Mouse (Mus musculus) kidney, adult 18-20 months (tissue): ENCODE measurements around the gene Hcn3.

Experiments
- DNase-seq: peaks from one replicate; pipeline ENCODE4 v3.0.0; 2021

Hcn3 gene

GRCm38 (mm10) chr3:89159616-89160344 lies at the start of gene Hcn3:
Gene Hcn3 (minus strand): TSS chr3:89160196.
- DNase-seq: peak; percentile 60

DNA sequence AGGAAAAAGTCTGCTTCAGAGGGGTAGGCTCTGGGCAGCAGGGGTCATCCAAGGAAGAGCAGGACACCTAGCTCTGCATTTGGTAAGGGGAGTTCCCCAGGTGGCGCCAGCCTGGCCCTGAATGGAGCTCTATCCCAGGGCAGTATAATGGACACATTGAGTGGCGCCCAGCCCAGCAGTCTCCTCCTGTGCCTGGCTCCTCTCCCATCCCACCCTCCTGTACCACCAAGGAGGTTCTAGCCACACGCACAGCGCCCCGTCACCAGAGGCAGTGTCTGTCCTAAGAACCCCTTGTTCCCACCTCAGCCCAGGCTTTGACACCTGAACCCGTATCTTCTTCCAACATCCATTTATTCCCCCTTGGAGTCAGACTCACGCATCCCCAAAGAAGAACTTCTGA lies 49.7 kb upstream of the Hcn3 start:
- DNase-seq: no peak

- DNase-seq: no peak
Measured at GRCm38 (mm10) chr3:89208736-89209135, 48.7 kb upstream of the Hcn3 start.

GRCm38 (mm10) chr3:89208075-89208657 lies 48.2 kb upstream of the Hcn3 start:
- no peak for DNase-seq

- DNase-seq: no peak
Measured at GRCm38 (mm10) chr3:89206695-89207094, 46.7 kb upstream of the Hcn3 start.

- DNase-seq: no peak
Measured at GRCm38 (mm10) chr3:89206079-89206478, 46.1 kb upstream of the Hcn3 start.

- DNase-seq: no peak
Measured at GRCm38 (mm10) chr3:89203142-89203514, 43.1 kb upstream of the Hcn3 start.

DNA sequence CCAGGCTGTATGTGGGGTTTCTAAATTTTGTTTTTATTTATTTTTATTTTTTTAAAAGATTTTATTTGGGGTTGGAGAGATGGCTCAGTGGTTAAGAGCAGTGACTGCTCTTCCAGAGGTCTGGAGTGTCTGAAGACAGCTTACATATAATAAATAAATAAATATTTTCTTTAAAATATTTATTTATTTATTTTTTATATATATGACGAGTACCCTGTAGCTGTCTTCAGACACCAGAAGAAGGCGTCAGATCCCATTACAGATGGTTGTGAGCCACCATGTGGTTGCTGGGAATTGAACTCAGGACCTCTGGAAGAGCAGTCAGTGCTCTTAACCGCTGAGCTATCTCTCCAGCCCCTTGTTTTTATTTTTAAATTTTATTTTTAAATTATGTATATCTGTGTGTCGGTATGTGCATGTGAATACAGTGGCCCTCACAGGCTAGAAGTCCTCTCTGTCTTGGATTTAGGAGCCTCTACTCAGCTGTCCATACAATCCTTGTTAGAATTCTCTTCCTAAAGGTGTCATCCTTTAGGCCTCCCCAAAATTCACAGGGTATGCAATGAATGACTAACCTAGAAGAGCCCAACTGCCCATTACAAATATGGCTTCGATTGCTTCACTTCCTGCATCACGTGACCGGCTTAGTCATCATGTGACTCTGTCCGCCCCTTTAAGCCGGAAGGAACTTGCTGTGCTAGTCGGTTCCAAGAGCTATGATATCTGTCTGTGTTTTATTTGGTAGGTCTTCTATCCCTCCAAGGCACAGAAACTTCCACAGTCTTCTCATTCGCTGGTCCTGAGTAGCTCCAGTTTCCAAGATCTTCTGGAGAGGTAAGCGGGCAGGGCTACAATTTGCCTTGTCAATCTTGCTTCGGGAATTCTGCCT lies 42.5 kb upstream of the Hcn3 start, which contains the start of gene Gba:
TSS of gene Gba (plus strand) at position 676 of the 889 bp plus-strand sequence.
- peak; percentile 88 for DNase-seq

DNA sequence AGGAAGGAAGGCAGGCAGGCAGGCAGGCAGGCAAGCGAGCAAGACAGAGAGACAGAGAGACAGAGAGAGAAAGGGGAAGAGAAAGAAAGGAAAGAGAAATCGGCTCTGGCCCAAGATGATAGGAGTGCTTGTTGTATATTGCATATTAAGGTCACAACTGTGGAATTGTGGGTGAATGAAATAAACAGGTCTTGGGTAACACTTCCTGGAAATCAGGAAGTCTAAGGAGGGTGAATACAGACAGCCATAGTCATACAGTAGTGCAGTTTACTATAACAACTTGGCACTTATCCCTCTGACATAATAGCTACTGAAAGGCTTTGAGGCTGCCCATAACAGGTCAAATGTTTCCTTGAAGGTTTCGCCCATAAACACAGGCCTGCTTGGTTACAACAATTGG lies 39.8 kb upstream of the Hcn3 start:
- no peak for DNase-seq

- peak; percentile 88 for DNase-seq
Measured at GRCm38 (mm10) chr3:89195979-89196877, 36.2 kb upstream of the Hcn3 start.

DNA sequence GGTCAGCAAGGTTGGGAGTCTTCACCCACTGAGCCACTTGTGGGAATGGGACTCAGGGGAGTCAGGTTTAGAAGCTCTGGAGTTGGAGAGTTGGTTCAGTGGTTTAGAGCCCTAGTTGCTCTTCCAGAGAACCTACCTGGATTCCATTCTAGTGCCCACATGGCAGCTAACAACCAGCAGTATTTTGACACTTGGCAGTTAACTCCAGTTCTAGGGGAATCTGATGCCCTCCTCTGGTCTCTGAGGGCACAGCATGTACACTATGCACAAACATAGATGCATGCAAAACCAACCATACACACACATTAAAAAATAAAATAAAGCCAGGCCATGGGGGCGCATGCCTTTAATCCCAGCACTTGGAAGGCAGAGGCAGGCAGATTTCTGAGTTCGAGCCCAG lies 33.9 kb upstream of the Hcn3 start:
- DNase-seq: peak; percentile 39

DNA sequence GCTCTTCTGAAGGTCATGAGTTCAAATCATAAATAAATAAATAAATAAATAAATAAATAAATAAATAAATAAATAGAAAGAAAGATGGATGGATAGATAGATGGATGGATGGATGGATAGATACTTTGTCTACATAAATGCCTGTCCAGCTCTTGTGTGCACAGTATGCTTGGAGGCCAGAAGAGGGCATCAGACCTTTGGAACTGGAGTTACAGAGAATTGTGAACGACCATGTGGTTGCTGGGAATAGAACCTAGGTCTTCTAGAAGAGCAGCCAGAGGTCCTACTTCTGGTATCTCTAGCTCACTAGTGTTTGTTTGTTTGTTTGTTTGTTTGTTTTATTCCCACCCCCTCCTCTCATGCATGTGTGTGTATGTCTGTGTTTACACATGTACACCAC lies 33.4 kb upstream of the Hcn3 start:
- no peak for DNase-seq

DNA sequence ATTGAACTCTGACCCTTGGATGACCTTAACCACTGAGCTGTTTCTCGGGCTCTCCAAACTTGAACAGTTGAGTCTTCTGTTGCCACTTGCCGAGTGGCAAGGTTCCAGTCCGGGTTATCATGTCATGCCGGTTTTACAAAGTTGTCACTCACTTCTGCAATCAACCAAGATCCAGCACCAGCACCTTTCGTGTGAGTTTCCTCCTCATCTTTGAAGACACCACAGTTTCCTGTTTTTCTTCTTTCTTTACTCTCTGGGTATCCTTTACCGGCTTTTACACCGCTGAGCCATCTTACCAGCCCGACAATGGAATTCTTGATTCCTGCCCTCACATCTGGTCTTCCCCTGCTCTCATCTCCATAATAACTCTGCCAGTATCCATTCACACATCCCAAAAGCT lies 30.4 kb upstream of the Hcn3 start:
- DNase-seq: no peak

DNA sequence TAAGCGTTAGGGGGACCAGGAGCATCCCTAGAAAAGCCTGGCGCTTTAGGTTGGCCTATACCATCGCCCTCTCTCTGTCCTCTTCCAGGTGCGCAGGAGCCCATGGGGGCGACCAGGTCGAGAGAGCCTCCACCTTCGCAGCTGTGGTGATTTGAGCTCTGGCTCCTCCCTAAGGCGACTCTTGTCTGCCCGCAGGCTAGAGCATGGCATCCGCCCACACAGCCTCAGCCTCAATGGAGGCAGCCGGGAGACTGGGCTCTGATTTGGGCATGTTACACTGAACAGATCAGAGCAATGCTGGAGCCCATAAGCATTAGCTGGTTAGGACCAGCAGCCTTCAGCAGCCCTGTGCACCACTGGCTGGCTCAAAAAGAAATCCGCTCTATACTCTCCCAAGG lies 28.5 kb upstream of the Hcn3 start:
- DNase-seq: no peak

GRCm38 (mm10) chr3:89187690-89188477 lies 27.9 kb upstream of the Hcn3 start:
- no peak for DNase-seq

- no peak for DNase-seq
Measured at GRCm38 (mm10) chr3:89187197-89187596, 27.2 kb upstream of the Hcn3 start.

DNA sequence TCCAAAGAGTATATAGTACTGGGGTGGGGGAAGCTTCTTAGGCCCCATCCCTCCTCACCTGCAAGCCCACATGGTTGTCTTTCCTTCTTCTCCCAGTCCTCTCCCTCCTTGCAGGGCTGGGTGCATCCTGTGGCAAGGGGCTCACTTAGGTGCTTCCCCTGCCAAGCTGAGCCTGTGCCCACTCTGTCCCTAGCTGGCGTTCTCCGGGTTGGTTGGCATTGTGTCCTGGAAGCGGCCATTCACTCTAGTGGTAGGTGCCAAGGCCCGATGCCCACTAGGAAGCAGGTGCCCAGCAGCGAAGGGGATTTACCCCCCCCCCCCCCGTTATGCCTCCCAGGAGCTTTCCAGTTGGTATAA lies 23.9 kb upstream of the Hcn3 start:
- DNase-seq: no peak

GRCm38 (mm10) chr3:89183058-89183958 lies 23.3 kb upstream of the Hcn3 start, which contains the start of gene Fam189b:
Gene Fam189b (plus strand): TSS chr3:89183143.
- DNase-seq: peak; percentile 78

DNA sequence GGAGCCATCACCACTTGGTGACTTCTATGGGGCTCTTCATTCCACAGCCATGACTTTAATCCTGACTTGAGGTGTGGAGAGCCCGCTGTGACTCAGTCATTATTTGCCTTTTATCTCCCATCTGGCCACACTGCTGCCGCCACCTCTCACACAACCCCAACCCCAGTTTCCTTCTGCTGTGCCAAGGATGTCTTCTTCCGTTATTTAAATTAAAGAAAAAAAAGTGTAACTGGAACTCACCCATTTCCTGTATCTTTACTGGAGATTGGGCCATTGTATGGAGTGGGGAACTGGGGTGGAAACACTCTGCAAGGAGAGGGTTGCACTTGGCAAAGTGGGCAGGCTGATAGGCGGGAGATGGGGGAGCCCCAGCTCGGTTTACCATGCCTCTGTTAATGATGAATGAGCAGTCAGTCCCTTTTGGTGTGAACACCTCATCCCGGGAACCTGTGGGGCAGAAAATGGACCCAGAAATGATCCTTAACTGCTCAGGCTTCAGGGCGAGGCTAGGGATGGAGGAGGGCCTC lies 22.6 kb upstream of the Hcn3 start:
- DNase-seq: no peak

- DNase-seq: no peak
Measured at GRCm38 (mm10) chr3:89181749-89182500, 21.9 kb upstream of the Hcn3 start.
